Mouse (Mus musculus): ENCODE measurements at regions not wholly inside any gene's neighbourhood (a gene's known extent, or its start where the extent isn't known, plus 50 kb on each side); places are given as distances from the start of the nearest gene placed in this dataset.

DNA sequence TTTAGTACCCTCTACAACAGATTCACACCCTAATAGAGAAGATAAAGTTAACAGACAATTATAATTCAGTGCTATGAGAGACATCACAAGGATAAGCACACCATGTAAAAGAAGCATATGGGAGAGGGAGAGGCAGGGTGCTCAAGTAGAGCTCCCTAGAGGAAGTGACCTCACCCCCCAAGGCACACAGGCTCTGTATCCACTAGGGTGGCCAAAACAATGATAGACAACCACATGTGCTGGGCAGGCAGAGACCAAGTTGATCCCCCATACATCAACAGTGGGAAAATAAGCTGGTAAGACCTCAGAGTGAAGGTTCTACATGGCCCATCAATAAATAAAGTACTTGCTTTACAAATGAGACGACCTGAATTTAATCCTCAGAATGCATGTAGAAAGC lies 347.7 kb downstream of the Sox4 start:
- H3K9ac ChIP-seq = no peak overlapping the region
- WGBS = 73% methylated on average over 1 of the region's 1 CpGs
- no peaks in the 10 kb centered on the region for H3K36me3 ChIP-seq
- no peak overlapping the region for H3K4me2 ChIP-seq
- no peaks in the 10 kb centered on the region for H3K9me3 ChIP-seq
- H3K27ac ChIP-seq (replicated peaks) = no peak overlapping the region
- ATAC-seq (ENCODE audit: low FRiP score, low read depth) = no peak
- H3K4me1 ChIP-seq (replicated peaks) = no peaks in the 10 kb centered on the region
- H3K4me3 ChIP-seq = no peak overlapping the region
- no peaks in the 10 kb centered on the region for H3K27me3 ChIP-seq

DNA sequence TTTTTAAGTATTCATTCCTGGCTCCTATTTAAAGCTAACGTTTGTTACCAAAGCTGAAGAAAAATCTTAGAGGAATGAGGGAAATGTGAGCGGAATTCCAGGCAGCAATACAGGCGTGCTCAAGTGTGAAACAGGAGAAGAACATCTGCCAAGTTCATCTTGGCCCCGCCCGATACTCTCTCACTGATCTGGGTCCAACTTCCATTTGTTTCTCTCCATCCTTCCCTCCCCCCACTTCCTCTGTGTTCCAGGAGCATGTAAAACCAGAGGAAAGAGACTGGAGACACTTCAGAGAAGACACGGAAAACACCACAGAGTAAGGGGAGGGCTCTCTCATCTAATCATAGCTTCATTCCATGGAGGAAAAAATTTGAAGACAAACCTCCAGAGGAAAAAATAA lies 346.7 kb downstream of the Gm11361 start:
- H3K36me3 ChIP-seq = no peaks in the 10 kb centered on the region
- 62% methylated on average over 6 of the region's 6 CpGs for WGBS
- H3K27me3 ChIP-seq = no peaks in the 10 kb centered on the region
- no peak overlapping the region for H3K9ac ChIP-seq
- no peak overlapping the region for H3K4me2 ChIP-seq
- no peaks in the 10 kb centered on the region for H3K9me3 ChIP-seq
- H3K27ac ChIP-seq (replicated peaks) = no peak overlapping the region
- no peaks in the 10 kb centered on the region for H3K4me1 ChIP-seq (replicated peaks)
- no peak overlapping the region for H3K4me3 ChIP-seq
- ATAC-seq (ENCODE audit: low FRiP score, low read depth) = no peak

- no peak for ATAC-seq (ENCODE audit: low FRiP score, low read depth)
Measured at GRCm38 (mm10) chr13:28600792-28601191, 343.5 kb downstream of the Gm11361 start.

GRCm38 (mm10) chr13:28596367-28596766 lies 339.0 kb downstream of the Gm11361 start:
- H3K27ac ChIP-seq (replicated peaks) = no peak overlapping the region
- H3K36me3 ChIP-seq = no peaks in the 10 kb centered on the region
- no peak; the same call in 1 of the 2 replicates for ATAC-seq (ENCODE audit: low FRiP score, low read depth)
- H3K4me1 ChIP-seq (replicated peaks) = no peaks in the 10 kb centered on the region
- no peak overlapping the region for H3K4me3 ChIP-seq
- no peak overlapping the region for H3K4me2 ChIP-seq
- H3K9ac ChIP-seq = no peak overlapping the region
- no peaks in the 10 kb centered on the region for H3K9me3 ChIP-seq
- 69% methylated on average over 2 of the region's 2 CpGs for WGBS
- H3K27me3 ChIP-seq = no peaks in the 10 kb centered on the region

More at GRCm38 (mm10) chr13:28600792-28601191, 343.5 kb downstream of the Gm11361 start:
- H3K4me3 ChIP-seq = no peak overlapping the region
- no peaks in the 10 kb centered on the region for H3K36me3 ChIP-seq
- no peaks in the 10 kb centered on the region for H3K9me3 ChIP-seq
- WGBS = 71% methylated on average over 5 of the region's 5 CpGs
- no peaks in the 10 kb centered on the region for H3K27me3 ChIP-seq
- H3K4me2 ChIP-seq = no peak overlapping the region
- H3K9ac ChIP-seq = no peak overlapping the region
- H3K4me1 ChIP-seq (replicated peaks) = no peaks in the 10 kb centered on the region
- no peak overlapping the region for H3K27ac ChIP-seq (replicated peaks)

- no peaks in the 10 kb centered on the region for H3K27me3 ChIP-seq
- H3K36me3 ChIP-seq = no peaks in the 10 kb centered on the region
- WGBS = 71% methylated on average over 1 of the region's 1 CpGs
- no peak overlapping the region for H3K27ac ChIP-seq (replicated peaks)
- no peak for ATAC-seq (ENCODE audit: low FRiP score, low read depth)
- no peaks in the 10 kb centered on the region for H3K4me1 ChIP-seq (replicated peaks)
- H3K4me2 ChIP-seq = no peak overlapping the region
- no peaks in the 10 kb centered on the region for H3K9me3 ChIP-seq
- no peak overlapping the region for H3K4me3 ChIP-seq
- no peak overlapping the region for H3K9ac ChIP-seq
Measured at GRCm38 (mm10) chr13:28592176-28592575, 334.8 kb downstream of the Gm11361 start.

DNA sequence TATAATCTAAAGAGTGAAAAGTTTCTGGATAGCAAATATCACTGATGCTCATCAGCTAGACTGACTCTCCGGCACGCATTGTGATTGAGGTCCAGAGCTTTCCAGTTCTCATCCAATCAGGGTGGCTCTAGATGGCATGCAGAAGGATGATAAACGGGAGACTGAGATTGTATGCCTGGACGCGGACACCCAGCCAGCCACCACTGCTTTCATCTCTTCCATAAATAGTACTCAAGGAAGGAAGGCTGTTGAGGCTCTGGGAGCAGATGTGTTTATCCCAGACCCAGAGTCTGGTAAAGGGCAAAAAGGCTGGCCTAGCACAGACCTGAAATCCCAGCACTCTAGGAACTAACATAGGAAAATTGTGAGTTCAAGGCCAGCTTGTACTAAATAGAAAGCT lies 330.6 kb downstream of the Gm11361 start:
- ATAC-seq (ENCODE audit: low FRiP score, low read depth) = no peak
- WGBS = 89% methylated on average over 5 of the region's 5 CpGs
- H3K4me3 ChIP-seq = no peak overlapping the region
- H3K27me3 ChIP-seq = no peaks in the 10 kb centered on the region
- no peak overlapping the region for H3K27ac ChIP-seq (replicated peaks)
- no peak overlapping the region for H3K4me2 ChIP-seq
- H3K9ac ChIP-seq = no peak overlapping the region
- no peaks in the 10 kb centered on the region for H3K36me3 ChIP-seq
- H3K9me3 ChIP-seq = no peaks in the 10 kb centered on the region
- no peaks in the 10 kb centered on the region for H3K4me1 ChIP-seq (replicated peaks)

DNA sequence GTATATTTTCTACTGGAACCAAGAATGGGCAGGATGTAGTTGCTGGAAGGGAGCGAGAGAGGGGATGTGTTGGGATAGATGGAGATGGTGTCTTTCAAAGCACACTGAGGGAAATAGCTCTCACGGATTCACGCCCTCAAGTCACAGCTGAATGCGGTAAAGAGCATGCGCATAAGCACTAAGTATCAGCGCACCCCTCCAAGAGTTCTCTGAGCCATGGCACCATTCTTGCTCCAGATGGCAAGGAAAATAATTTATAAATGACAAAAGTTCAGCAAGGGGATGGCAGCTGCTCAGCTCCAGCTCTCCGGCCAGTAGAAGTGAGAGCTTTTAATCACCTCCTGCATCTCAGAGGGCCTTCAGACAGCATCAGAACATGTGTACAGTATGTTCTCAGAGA lies 329.4 kb downstream of the Gm11361 start:
- Histone ChIP-seq H3K9ac (no peak overlapping the region), H3K4me2 (no peak overlapping the region), H3K36me3 (no peaks in the 10 kb centered on the region), H3K27ac (replicated peaks) (no peak overlapping the region; the same call in 1 of the 2 replicates), H3K27me3 (no peaks in the 10 kb centered on the region), H3K4me3 (no peak overlapping the region), H3K4me1 (replicated peaks) (no peaks in the 10 kb centered on the region), H3K9me3 (no peaks in the 10 kb centered on the region)
- no peak for ATAC-seq (ENCODE audit: low FRiP score, low read depth)
- 53% methylated on average over 7 of the region's 7 CpGs for WGBS

DNA sequence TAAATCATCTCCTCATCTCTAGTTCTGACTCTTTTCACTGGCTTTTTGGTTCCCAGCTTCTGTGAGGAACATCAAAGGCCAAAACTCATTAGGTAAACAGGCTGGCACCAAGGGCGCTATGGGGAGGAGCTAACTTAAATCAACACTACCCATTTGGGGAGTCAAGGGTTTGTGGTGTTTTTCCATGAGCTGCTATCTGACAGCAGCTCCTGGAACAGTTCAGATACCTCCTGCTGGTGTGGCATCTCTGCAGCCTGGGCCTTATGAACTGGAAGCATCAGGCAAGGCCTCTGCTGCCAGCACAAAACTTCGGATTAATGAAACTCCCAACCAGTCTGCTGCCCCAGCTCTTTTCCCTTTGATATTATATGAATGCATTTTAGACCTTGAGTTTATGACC lies 328.8 kb downstream of the Gm11361 start:
- H3K9ac ChIP-seq = no peak overlapping the region
- WGBS = 77% methylated on average over 2 of the region's 2 CpGs
- H3K36me3 ChIP-seq = no peaks in the 10 kb centered on the region
- no peak for ATAC-seq (ENCODE audit: low FRiP score, low read depth)
- H3K27ac ChIP-seq (replicated peaks) = no peak overlapping the region; the same call in 1 of the 2 replicates
- no peak overlapping the region for H3K4me2 ChIP-seq
- no peaks in the 10 kb centered on the region for H3K4me1 ChIP-seq (replicated peaks)
- H3K27me3 ChIP-seq = no peaks in the 10 kb centered on the region
- no peaks in the 10 kb centered on the region for H3K9me3 ChIP-seq
- no peak overlapping the region for H3K4me3 ChIP-seq

DNA sequence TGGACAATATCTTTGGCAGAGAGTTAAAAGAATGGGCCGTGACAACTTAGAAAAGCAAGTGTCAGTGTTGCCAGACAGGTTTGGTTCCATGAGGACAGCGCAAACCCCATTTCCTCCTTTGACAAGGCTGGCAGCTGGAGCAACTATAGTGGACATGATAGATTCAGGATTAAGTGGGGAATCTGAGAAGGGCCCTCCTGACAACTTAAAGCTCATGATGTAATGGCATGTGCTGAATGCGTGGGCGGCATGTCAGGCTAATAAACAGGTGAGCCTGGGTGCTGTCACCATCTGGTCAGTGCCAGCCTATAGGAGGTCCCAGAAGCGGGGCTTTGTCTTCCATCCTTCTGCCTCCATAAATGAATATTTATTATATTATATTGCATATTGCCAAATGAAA lies 326.3 kb downstream of the Gm11361 start:
- WGBS = 75% methylated on average over 5 of the region's 5 CpGs
- Histone ChIP-seq H3K27me3 (no peaks in the 10 kb centered on the region), H3K9me3 (no peaks in the 10 kb centered on the region), H3K4me1 (replicated peaks) (no peaks in the 10 kb centered on the region), H3K4me2 (no peak overlapping the region), H3K9ac (no peak overlapping the region), H3K36me3 (no peaks in the 10 kb centered on the region), H3K27ac (replicated peaks) (no peak overlapping the region), H3K4me3 (no peak overlapping the region)
- no peak for ATAC-seq (ENCODE audit: low FRiP score, low read depth)

GRCm38 (mm10) chr13:28575202-28575851 lies 318.0 kb downstream of the Gm11361 start:
- Histone ChIP-seq H3K27me3 (no peaks in the 10 kb centered on the region), H3K4me2 (no peak overlapping the region), H3K9ac (no peak overlapping the region), H3K9me3 (no peaks in the 10 kb centered on the region), H3K36me3 (no peaks in the 10 kb centered on the region), H3K4me1 (replicated peaks) (no peaks in the 10 kb centered on the region), H3K27ac (replicated peaks) (no peak overlapping the region), H3K4me3 (no peak overlapping the region)
- 58% methylated on average over 9 of the region's 9 CpGs for WGBS
- no peak for ATAC-seq (ENCODE audit: low FRiP score, low read depth)

DNA sequence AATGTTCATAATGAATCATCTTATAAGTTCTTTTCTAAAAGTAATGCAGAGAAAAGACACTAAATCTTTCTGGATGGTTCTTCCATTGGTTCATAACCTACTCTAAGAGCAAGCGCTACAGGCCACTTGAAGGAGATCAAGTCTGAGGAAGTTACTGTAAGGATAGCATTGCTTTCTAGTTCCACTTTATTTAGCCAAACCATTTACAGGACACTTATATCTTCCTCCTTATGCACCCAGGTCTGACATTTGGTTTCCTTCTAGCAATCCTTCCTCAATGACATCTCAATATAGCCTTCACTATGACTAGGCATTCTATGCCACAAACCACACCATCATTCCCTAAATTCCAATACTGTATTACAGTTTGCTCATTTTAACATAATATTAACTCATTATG lies 316.0 kb downstream of the Gm11361 start:
- no peak for ATAC-seq (ENCODE audit: low FRiP score, low read depth)
- no peaks in the 10 kb centered on the region for H3K27me3 ChIP-seq
- no peak overlapping the region for H3K9ac ChIP-seq
- no peak overlapping the region for H3K27ac ChIP-seq (replicated peaks)
- no peaks in the 10 kb centered on the region for H3K36me3 ChIP-seq
- H3K4me1 ChIP-seq (replicated peaks) = no peaks in the 10 kb centered on the region
- no peak overlapping the region for H3K4me3 ChIP-seq
- no peaks in the 10 kb centered on the region for H3K9me3 ChIP-seq
- WGBS = 95% methylated on average over 1 of the region's 1 CpGs
- no peak overlapping the region for H3K4me2 ChIP-seq

DNA sequence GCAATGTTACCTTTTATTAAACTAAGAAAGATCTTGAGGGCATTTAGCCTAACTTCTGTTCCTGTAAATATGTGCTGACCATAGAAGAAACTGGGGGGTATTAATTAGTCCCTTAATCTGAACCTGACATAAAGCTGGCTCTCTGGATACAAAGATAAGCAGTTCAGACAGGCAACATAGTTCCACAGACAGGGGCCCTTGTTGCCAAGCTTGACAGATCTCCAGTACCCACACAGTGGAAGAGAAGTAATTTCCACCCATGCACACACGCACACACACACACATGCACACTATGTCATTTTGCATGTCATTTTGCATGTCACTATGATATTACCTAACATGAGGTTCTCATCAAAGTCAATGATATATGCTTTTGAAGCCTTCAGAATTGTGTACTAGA lies 315.1 kb downstream of the Gm11361 start:
- Histone ChIP-seq H3K4me2 (no peak overlapping the region), H3K4me1 (replicated peaks) (no peaks in the 10 kb centered on the region), H3K27me3 (no peaks in the 10 kb centered on the region), H3K9ac (no peak overlapping the region), H3K36me3 (no peaks in the 10 kb centered on the region), H3K9me3 (no peaks in the 10 kb centered on the region), H3K27ac (replicated peaks) (no peak overlapping the region), H3K4me3 (no peak overlapping the region)
- 91% methylated on average over 1 of the region's 1 CpGs for WGBS
- no peak for ATAC-seq (ENCODE audit: low FRiP score, low read depth)

GRCm38 (mm10) chr13:28571716-28572115 lies 314.4 kb downstream of the Gm11361 start:
- no peaks in the 10 kb centered on the region for H3K36me3 ChIP-seq
- H3K9ac ChIP-seq = no peak overlapping the region
- H3K4me1 ChIP-seq (replicated peaks) = no peaks in the 10 kb centered on the region
- H3K27ac ChIP-seq (replicated peaks) = no peak overlapping the region
- H3K4me2 ChIP-seq = no peak overlapping the region
- H3K4me3 ChIP-seq = no peak overlapping the region
- WGBS = 87% methylated on average over 5 of the region's 5 CpGs
- H3K9me3 ChIP-seq = no peaks in the 10 kb centered on the region
- no peaks in the 10 kb centered on the region for H3K27me3 ChIP-seq
- ATAC-seq (ENCODE audit: low FRiP score, low read depth) = no peak

Measured in hindbrain, embryonic 15.5 days (tissue).